Mouse (Mus musculus) forebrain, embryonic 11.5 days (tissue): ENCODE measurements at regions not wholly inside any gene's neighbourhood (a gene's known extent, or its start where the extent isn't known, plus 50 kb on each side); places are given as distances from the start of the nearest gene placed in this dataset.

Experiments used
- ATAC-seq: fragments of 200-750 bp; cut with Nextera tagmentation; replicated peaks from 2 replicates; pipeline ENCODE4 v1.8.0; 2017; ENCODE audit warnings: moderate TSS enrichment; ENCODE audit not compliant: low FRiP score
- DNase-seq: peaks from one replicate; pipeline ENCODE4 v3.0.0-alpha.2; 2017; ENCODE audit warnings: low spot score
- H3K27ac ChIP-seq: fragments of 300-500 bp; sonication (generic); 2 replicates; pipeline ENCODE4 v1.5.1; 2014; ENCODE audit warnings: low read depth, low read length
- H3K27me3 ChIP-seq: fragments of 300-500 bp; sonication (generic); 2 replicates; pipeline ENCODE4 v1.6.1; 2014; ENCODE audit warnings: mild to moderate bottlenecking, low read length, mixed read lengths; ENCODE audit not compliant: control insufficient read depth, insufficient read depth
- H3K36me3 ChIP-seq: fragments of 300-500 bp; sonication (generic); 2 replicates; pipeline ENCODE4 v1.6.1; 2014; ENCODE audit warnings: mild to moderate bottlenecking, low read length, moderate library complexity, mixed read lengths; ENCODE audit not compliant: control insufficient read depth, insufficient read depth
- H3K4me1 ChIP-seq: fragments of 300-500 bp; sonication (generic); replicated peaks from 2 replicates; pipeline ENCODE4 v1.6.1; 2014; ENCODE audit warnings: low read length, mixed read lengths; ENCODE audit not compliant: control insufficient read depth, insufficient read depth
- H3K4me2 ChIP-seq: fragments of 300-500 bp; sonication (generic); 2 replicates; pipeline ENCODE4 v1.6.1; 2014; ENCODE audit warnings: low read depth, mild to moderate bottlenecking, low read length, moderate library complexity, mixed read lengths; ENCODE audit not compliant: severe bottlenecking
- H3K4me3 ChIP-seq: fragments of 300-500 bp; sonication (generic); 2 replicates; pipeline ENCODE4 v1.5.1; 2014; ENCODE audit warnings: low read depth, low read length
- H3K9ac ChIP-seq: fragments of 300-500 bp; sonication (generic); 2 replicates; pipeline ENCODE4 v1.6.1; 2014; ENCODE audit warnings: low read length
- H3K9me3 ChIP-seq: fragments of 300-500 bp; sonication (generic); 2 replicates; pipeline ENCODE4 v1.6.1; 2016; ENCODE audit warnings: low read length, mixed read lengths; ENCODE audit not compliant: control insufficient read depth
- WGBS: fragments of 180-500 bp; shearing (Covaris S2); extraction: QIAGEN DNeasy Blood & Tissue Kit; methylation state at CpG from one replicate; pipeline ENCODE4 v1.1.7; 2014; 5-methylcytosine and 5-hydroxymethylcytosine counted together

GRCm38 (mm10) chrX:128585496-128586105, 849.2 kb upstream of the Cldn34c4 start:
- H3K9me3 ChIP-seq: no peaks in the 10 kb centered on the region
- DNase-seq: no peak
- 76% methylated on average over 5 of the region's 5 CpGs for WGBS
- H3K9ac ChIP-seq: no peak overlapping the region
- H3K36me3 ChIP-seq: no peaks in the 10 kb centered on the region
- H3K4me2 ChIP-seq: no peak overlapping the region
- H3K27me3 ChIP-seq: no peaks in the 10 kb centered on the region
- no peak overlapping the region for H3K4me3 ChIP-seq
- no peaks in the 10 kb centered on the region for H3K4me1 ChIP-seq
- ATAC-seq: no peak
- H3K27ac ChIP-seq: no peak overlapping the region

DNA sequence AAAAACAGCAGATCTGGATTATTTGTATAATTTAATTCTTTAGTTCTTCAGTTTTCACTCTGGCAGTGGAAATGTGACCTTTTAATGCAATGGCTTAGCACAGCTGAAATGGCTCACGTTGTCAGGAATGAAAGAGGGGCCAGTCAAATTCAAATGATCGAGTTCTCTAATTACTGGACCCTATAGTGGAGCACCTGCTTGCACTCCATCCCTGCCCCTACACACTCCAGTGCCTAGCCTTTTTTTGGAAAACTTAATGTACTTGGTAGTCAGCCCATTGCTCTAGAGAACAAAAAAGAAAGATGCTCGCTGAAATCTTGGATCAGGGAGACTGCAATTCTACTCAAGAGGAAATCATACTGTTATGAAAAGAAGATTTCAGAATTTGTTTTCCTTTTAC, 841.0 kb upstream of the Cldn34c4 start:
- H3K27ac ChIP-seq: no peak overlapping the region
- H3K27me3 ChIP-seq: no peaks in the 10 kb centered on the region
- no peaks in the 10 kb centered on the region for H3K36me3 ChIP-seq
- H3K9me3 ChIP-seq: no peaks in the 10 kb centered on the region
- DNase-seq: no peak
- H3K4me2 ChIP-seq: no peak overlapping the region
- no peak overlapping the region for H3K9ac ChIP-seq
- 0 out of 2 replicates have a peak, but pooled peaks have one; percentile 53 for ATAC-seq
- H3K4me3 ChIP-seq: no peak overlapping the region
- 20% methylated on average over 3 of the region's 3 CpGs for WGBS
- no peaks in the 10 kb centered on the region for H3K4me1 ChIP-seq

DNA sequence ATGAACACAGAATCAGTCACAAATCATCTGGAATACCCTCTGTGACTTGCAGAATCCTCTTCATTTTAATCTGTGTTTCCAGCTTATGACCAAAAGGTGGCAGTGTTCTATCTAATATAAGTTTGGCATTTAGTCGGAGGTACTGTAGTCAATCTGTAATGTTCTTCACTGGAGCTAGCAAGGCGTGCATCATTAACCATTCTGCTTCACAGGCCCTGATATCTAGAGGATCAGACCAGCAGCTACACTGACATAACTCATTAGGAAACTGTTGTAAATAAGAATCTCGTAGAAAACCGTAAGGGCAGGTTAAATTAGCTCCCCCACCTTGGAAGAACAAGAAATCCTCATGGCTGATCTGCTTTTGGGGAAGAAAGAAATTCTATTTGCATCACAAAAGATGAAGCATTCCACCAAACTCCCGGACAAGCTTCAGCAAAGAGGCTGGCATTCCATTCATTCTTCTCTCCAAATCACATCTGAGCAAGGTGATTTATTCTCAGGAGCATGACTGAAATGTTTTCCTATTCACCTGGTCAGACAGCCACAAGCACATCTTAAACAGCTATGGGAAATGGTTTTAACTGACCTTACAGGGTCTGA, 840.0 kb upstream of the Cldn34c4 start:
- WGBS: 8% methylated on average over 5 of the region's 5 CpGs
- DNase-seq: no peak
- no peak overlapping the region for H3K4me3 ChIP-seq
- no peak overlapping the region for H3K4me2 ChIP-seq
- no peaks in the 10 kb centered on the region for H3K36me3 ChIP-seq
- no peak overlapping the region for H3K9ac ChIP-seq
- H3K9me3 ChIP-seq: no peaks in the 10 kb centered on the region
- peak; percentile 92 for ATAC-seq
- H3K27ac ChIP-seq: no peak overlapping the region
- no peaks in the 10 kb centered on the region for H3K27me3 ChIP-seq
- H3K4me1 ChIP-seq: no peaks in the 10 kb centered on the region
